Mouse (Mus musculus) MN1 (cell line): ENCODE results near the gene Rnaset2b.
"Not testable (repeated sequence)": the region's sequence is repeated elsewhere in the genome, so short reads cannot be mapped to it uniquely, and the experiment has no call there.

Source experiments
- DNase-seq: peaks from one replicate; pipeline ENCODE4 v3.0.0-alpha.2; 2016; ENCODE audit warnings: low spot score

The Rnaset2b gene

GRCm38 (mm10) chr17:6970334-6970733 lies at the start of gene Rnaset2b:
Gene Rnaset2b (plus strand): TSS chr17:6970634.
- not testable (repeated sequence) for DNase-seq

DNA sequence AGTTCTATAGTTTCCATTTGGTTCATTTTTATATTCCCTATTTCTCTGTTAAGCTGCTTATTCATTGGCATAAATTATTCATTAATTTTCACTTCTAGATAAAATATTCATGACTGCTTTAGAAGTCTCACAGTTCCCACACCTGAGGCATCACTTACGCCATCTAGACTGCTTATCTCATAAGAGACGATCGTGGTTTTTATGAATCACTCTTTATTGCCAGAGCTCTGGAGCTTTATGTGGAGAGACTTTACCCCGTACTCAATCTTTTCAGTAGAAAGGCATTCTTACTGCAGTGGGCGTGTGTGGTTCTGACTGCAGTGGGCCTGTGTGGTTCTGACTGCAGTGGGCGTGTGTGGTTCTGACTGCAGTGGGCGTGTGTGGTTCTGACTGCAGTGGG lies 38.8 kb upstream of the Rnaset2b start:
- not testable (repeated sequence) for DNase-seq

DNA sequence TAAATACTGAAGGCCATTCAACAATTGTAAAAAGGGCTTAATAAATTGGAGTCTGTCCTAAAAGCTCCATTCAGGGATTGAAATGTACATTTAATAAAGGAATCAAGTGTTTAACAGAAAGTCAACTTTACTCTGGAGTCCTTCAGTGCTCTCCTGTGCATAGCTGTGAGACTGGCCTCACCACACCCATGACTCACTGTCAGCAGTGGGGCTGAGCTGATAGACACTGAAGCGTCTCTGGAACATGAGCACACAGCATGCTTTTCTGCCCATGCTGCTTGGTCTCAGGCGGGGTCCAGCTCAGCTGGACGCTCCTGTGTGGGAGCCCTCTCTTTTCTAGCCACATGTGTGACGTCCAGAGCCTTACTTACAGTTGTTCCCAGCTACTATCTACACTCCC lies 27.9 kb upstream of the Rnaset2b start:
- DNase-seq, result not testable (repeated sequence)

DNA sequence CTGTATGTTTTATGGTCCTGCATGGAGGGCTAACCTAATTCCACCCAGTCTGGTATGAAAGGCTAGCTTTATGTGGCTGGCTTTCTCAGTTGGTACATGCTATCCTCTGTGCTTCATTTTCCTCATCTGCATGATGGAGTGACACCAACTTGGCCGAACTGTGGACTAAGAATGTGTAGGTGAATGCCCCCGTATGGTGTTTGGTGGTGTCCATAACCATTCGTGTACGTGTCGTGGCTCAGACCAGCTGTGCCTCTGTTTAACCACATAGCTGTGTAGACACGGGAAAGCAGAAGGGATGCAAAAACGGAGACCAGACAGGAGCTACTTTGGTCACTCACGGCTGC lies 22.8 kb upstream of the Rnaset2b start:
- not testable (repeated sequence) for DNase-seq

DNA sequence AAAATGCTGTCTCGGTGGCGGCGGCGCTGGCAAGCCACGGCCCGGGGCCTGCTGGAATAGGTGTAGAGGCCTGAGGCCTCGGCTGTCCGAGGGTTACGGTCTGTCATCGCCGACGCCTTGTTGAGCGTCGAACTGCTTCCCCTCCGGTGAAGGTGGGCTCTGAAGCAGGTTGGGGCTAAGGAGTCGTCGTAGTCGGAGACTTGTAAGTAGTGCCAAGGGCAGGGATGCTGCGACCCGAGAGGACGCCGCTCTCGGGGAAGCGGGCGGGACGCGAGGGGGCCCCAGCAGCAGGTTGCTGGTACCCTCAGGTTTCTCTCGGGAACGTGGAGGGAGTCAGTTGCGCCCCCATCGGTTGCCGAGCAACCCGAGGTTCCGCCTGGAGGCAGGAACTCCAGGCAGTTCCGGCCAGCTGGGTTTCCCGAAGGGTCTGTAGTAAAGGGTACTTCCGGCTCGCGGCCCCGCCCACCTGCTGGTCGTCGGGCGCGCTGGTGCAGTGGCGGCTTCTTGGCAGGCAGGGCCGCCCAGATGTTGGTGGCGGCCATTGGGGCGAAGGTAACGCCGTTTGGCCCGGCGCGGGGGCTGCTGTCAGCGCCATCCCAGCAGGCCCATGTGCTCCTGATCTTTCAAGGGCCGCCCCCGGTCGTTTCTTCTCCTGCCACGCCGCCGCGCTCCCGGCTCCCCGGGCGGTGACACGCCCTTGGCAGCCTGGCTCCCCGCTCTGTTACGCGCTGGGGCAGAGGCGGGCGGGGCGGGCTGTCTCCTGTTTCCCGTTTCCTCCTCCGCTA lies 22.3 kb upstream of the Rnaset2b start, which contains the start of gene Rsph3b:
Gene Rsph3b (minus strand): TSS at position 699 of the 785 bp plus-strand sequence.
- peak; percentile 88 for DNase-seq

- DNase-seq, result not testable (repeated sequence)
These were observed 21.6 kb upstream of the Rnaset2b start for GRCm38 (mm10) chr17:6948769-6949228.

DNA sequence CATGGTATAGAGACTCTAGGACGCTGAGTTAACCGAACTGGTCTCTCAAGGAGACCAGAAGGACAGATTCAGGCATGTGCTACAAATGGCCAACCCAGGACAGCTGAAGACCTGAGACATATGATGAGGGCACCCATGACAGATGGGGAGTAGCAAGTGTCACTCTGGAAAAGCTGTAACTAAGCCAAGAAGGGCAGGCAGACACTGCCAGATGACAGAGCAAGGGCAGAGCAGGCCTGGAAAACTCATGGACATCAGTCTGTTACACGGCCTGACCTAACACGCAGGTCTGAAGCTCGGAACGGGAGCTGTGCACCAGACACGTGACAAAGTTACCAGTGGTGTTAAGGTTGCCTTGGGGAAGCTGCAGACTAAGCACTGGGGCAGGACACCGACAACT lies 11.6 kb upstream of the Rnaset2b start:
- DNase-seq, result not testable (repeated sequence)

DNA sequence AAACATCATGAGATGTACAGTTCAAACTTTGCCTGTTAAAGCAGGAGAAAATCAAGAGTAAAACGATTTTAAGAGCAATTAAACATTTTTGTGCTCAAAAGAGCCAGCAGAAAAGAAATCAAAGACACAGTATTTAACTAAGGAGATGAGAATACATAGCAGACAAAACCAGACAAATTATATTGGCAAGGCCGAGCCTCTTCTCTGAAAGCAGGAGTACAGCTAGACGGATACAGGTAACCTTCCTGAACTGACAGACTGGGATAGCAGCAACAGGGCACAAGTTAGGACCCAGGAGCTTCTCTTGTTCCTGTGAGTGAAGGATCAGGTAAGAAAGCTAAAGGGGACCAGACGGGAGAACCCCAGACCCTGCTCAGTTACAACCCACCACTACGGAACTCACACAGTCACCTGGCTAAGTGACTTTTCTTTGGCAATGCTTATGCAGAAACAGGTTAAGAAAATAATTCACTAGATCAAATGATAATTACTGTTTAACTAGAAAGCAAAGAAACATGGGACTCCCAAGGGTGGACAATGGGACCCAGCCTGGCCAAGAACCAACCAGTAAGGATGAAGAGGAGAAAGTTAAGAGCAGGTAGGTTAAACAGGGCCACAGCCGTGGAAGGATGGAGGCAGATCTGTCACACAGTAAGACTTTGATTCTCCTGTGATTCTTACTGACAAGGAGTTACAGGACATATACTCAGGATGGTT lies 10.7 kb upstream of the Rnaset2b start:
- not testable (repeated sequence) for DNase-seq

DNA sequence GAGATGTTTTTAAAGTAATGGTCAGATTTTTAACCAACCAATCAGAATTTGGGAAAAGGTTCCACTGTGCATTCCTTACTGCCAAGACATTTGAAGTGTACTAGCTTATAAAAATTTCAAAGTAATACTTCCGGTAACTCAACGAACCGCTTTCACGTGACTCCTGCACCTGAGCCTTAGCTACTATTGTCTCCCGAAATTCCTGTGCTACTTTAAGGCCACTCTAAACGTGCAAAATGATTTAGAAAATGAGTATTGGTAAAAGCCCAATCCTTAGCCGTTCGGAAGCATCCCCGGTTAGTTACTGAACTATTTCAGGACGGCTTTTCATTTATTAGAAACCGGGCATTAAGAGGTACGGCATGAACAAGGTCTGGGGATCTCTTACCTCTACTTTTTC lies 10.1 kb upstream of the Rnaset2b start:
- DNase-seq, result not testable (repeated sequence)

DNA sequence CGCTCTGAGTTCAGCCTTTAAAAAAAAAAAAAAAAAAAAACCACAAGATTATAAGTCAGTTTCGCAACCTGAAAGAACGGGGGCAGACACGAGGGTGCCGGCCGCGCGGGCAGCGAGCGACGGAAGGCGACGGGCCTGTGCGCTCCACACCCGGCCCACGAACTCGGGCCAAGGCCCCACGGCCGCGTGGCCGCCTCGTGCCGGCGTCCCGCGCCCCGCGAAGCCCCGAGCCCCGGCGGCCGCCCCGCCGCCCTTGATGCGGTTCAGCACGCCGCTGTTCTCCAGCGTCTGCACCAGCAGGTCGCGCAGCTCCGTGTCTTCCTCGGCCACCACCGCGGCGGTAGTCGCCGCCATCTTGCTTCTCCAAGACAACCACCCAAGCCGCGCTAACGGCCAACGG lies 9.7 kb upstream of the Rnaset2b start, which contains the start of gene Tagap1:
Gene Tagap1 (minus strand): TSS at position 381 of the 400 bp plus-strand sequence.
- peak; percentile 14 for DNase-seq

DNA sequence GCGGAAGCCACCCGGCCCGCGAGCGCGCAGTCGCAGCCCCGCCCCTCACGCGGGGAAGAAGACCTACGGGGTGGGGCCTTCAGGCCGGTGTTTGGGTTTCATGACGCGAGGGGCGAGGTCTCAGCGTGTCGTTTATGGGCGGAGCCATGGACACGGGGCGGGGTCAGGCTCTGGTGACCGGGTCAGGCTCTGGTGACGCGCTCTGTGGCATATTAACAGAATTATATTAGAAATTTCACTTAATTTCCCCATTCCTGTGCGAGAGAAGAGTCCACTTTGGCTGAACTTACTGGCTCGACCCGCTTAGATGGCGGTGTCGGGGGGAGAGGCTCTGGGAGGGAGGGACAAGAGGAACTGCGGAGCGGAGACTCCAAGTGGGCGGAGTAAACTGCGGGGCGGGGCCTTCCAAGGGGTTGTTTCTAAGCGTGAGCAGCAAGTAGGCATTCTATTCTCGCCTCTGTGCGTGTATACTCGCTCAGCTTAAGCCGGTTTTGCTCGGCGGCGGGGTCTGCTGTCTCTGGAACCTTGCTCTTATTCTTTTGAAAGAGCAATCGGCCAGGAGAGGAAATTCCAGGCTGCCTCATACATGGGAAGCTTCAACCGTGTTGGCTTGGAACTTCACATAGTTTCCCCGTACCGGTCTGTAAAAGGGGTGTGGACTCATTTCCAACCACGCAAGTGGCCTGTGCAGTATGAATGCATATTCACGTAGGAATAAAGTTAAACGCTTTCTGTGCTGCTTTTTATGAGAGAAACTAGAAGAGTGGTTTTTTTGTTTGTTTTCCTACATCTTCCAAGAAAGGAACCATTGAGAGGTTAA lies 9.0 kb upstream of the Rnaset2b start:
- DNase-seq, result peak; percentile 10

GRCm38 (mm10) chr17:6962339-6962738 lies 8.1 kb upstream of the Rnaset2b start:
- DNase-seq, result not testable (repeated sequence)

DNA sequence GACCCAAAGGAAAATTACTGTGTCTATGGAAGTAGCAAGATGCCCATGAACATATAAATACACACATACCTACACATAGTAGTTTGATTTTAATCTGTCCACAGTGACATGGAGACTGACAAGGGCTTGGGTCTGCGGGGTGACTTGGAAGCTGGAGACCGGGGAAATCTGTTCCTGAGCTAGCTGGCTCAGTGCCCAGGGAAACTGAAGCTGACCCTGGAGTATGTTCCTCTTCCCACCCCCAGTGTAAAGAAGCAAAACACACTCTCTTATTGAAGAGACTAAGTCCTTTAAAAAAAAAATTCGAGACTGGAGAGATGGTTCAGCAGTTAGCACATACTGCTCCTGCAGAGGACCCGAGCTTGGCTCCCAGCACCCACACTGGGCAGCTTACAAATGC lies 7.5 kb upstream of the Rnaset2b start:
- not testable (repeated sequence) for DNase-seq

- DNase-seq, result not testable (repeated sequence)
These were observed 5.1 kb upstream of the Rnaset2b start for GRCm38 (mm10) chr17:6965364-6965763.

- DNase-seq, result not testable (repeated sequence)
These were observed 2.8 kb upstream of the Rnaset2b start for GRCm38 (mm10) chr17:6967673-6968072.

GRCm38 (mm10) chr17:6971238-6971637 lies 804 bp downstream of the Rnaset2b start:
- DNase-seq, result not testable (repeated sequence)

- DNase-seq, result not testable (repeated sequence)
These were observed 2.5 kb downstream of the Rnaset2b start for GRCm38 (mm10) chr17:6972836-6973396.

DNA sequence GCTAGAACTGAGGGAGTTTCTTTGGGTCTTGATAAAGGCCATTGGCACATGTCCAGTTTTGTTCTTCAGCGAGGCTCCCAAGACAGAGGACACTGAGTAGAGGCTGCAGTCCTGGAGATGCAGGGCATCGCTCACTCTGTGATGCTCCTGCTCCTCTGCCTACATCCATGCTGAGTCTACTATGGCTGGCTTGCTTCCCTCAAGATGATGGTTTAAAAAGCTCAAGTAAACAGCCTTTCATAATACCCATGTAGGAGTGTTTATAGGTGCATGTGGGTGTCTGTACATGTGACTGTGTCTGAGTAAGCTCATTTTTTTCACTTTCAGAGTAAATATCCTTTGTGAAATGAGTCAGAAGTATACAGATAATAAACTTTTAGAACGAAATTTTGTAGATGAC lies 4.6 kb downstream of the Rnaset2b start:
- not testable (repeated sequence) for DNase-seq

GRCm38 (mm10) chr17:6978287-6979248 lies 8.1 kb downstream of the Rnaset2b start, which contains the start of gene Gm49721:
Gene Gm49721 (plus strand): TSS chr17:6978904.
- peak; percentile 12 for DNase-seq

DNA sequence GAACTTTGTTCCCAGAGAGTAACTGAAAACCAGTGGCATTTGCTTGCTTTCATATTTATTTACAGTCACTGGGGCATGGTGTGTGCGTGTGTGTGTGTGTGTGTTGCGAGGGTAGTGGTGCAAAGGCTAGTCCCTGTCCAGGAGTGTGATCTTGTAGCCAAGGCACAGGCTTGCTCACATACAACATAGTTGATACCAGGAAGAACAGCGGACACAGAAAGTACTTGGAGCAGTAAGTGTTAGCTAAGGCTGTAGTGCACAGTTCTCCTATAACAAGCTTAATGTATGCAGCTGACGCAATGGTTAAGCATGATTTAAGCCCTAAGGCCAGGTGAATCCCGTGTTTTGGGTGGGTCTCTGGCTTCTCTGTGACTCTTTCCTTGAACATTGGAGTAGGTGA lies 8.9 kb downstream of the Rnaset2b start:
- not testable (repeated sequence) for DNase-seq
